Mouse (Mus musculus) stomach, postnatal 0 days (tissue): ENCODE results near the gene Sec14l1.

Experiments
- CTCF ChIP-seq: IDR thresholded peaks from 2 replicates; pipeline ENCODE4 v1.5.1; 2016; ENCODE audit warnings: antibody characterized with exemption, low read depth, mild to moderate bottlenecking, moderate library complexity
- EP300 ChIP-seq: optimal IDR thresholded peaks from 2 replicates; pipeline ENCODE3; 2016; ENCODE audit warnings: antibody characterized with exemption

DNA sequence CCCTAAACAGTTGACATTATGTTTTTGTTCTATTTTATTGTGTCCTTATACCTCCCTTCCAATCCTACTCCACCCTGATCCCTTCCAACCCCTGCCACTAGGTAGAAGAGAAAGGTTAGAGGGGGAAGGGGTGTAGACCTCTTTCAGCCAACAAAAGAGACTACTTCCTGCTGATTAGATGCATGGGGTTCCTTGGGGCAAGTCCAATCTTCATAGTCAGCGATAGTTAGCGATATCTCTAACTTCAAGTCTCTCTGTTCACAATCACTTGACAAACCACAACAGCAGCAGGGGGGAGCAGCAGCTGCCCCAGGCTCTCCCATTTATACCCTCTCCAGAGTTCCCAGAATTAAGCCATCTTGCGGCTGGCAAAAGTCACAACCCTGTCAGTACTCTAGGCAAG lies 2.3 kb upstream of the Sec14l1 start:
- no peak for TF ChIP-seq CTCF
- TF ChIP-seq EP300: no peak
